Mouse (Mus musculus): ENCODE results near the gene Cux1. TPM values are rescaled to one million over a fixed set of nuclear protein-coding genes. Genes with fewer than 3 reads are reported as not detected.

Gene Cux1
- total RNA-seq, 2 experiments from 2014 or later: 66.0 to 68.2 TPM

GRCm38 (mm10) chr5:136403565-136403961 is 163.7 kb downstream of the Cux1 start:
- intact Hi-C loops (cut with DNase I; ENCODE audit: low total_unique reads): no loop called here
- DNase-seq: peak; percentile 65

- intact Hi-C loops (cut with DNase I; ENCODE audit: low total_unique reads): no loop called here
- peak; percentile 38 for DNase-seq
Observed at GRCm38 (mm10) chr5:136402622-136403564, 164.4 kb downstream of the Cux1 start.

DNA sequence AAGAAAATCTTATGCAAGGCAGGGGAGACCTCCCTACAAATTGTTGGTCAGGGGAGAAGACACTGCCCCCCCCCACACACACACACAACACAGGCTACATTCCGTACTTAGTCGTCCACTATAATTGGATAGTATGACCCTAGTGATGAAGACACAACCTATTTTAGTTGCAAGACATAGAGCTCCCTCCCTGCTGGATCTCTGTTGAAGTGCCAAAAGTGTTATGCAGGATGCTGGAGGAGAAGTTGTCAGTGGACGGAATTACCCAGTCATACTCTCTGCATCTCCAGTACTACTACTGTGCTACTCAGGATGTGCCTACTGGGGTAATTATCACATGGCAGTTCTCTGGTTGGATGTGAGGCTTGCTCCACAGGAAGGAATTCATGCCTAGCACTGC is 168.6 kb downstream of the Cux1 start:
- intact Hi-C loops (cut with DNase I; ENCODE audit: low total_unique reads): no loop called here
- no peak for DNase-seq

- no peak for DNase-seq
- intact Hi-C loops (cut with DNase I; ENCODE audit: low total_unique reads): no loop called here
Observed at GRCm38 (mm10) chr5:136396699-136397098, 170.6 kb downstream of the Cux1 start.

- intact Hi-C loops (cut with DNase I; ENCODE audit: low total_unique reads): no loop called here
- DNase-seq: no peak
Observed at GRCm38 (mm10) chr5:136396256-136396655, 171.0 kb downstream of the Cux1 start.

- intact Hi-C loops (cut with DNase I; ENCODE audit: low total_unique reads): no loop called here
- peak; percentile 12 for DNase-seq
Observed at GRCm38 (mm10) chr5:136395600-136396195, 171.6 kb downstream of the Cux1 start.

DNA sequence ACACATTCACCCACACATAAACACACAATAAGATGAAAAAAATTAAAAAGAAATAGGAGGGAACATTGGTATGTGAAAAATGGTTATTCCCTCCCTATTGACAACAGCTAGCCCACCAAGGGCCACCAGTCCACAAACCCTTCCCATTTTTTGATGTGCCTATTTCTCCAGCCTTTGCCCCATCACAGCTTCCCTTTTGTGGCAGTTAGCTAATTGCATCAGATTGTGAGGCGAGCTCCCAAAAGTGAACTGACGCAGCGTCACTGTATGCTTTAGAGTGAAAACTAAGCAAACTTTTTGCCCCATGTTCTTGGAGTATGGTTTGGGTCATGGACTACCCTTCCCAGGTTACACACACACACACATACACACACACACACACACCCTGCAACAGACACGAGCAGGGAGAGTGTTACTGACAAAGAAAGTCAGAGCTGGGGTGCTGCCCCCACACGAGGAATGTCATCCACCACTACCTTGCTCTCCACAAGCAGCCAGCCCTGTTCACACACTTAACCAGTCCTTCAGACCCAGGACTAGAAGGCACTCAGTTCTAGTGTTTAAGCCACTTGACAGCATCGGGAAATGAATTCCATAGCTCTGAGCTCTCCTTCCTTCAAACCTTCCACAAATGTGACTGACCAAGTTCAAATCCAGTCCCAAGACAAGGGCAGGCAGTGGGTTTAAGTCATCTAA is 172.6 kb downstream of the Cux1 start:
- DNase-seq: no peak
- intact Hi-C loops (cut with DNase I; ENCODE audit: low total_unique reads): no loop called here

GRCm38 (mm10) chr5:136393621-136394020 is 173.7 kb downstream of the Cux1 start:
- DNase-seq: no peak
- intact Hi-C loops (cut with DNase I; ENCODE audit: low total_unique reads): no loop called here

DNA sequence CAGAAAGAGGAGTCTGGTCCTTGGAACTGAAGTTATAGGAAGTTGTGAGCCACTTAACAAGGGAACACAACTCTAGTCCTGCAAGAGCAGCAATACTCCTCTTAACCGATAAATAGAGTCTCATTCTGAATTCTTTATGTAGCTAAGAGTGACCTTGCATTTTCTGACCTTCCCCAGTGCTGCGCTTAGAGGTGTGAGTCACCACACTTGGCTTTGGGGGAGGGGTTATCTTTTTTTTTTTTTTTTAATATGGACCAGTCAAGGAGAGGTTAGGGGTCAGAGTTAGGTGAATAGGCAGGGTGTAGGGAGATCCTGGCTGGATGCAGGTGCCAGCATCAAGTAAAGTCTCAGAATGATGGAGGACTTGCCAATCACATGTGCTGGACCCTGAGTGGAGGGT is 180.5 kb downstream of the Cux1 start:
- intact Hi-C loops (cut with DNase I; ENCODE audit: low total_unique reads): no loop called here
- no peak for DNase-seq

- intact Hi-C loops (cut with DNase I; ENCODE audit: low total_unique reads): no loop called here
- DNase-seq: no peak
Observed at GRCm38 (mm10) chr5:136385161-136385560, 182.1 kb downstream of the Cux1 start.

GRCm38 (mm10) chr5:136382261-136383005 is 184.9 kb downstream of the Cux1 start:
- intact Hi-C loops (cut with DNase I; ENCODE audit: low total_unique reads): no loop called here
- no peak for DNase-seq

DNA sequence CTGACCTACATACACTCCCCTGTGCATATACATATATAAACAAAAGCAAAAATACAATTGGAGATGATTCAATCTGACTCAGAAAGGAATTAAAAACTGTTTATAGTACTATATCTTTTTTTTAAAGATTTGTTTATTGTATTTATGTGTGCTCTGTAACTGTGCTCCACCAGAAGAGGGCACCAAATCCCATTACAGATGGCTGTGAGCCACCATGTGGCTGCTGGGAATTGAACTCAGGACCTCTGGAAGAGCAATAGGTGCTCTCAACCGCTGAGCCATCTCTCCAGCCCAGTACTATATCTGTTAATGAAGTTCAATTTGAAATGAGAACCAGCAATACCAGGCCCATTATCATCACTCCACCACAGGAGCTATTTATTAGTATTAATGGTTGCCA is 187.9 kb downstream of the Cux1 start:
- DNase-seq: no peak
- intact Hi-C loops (cut with DNase I; ENCODE audit: low total_unique reads): no loop called here

- intact Hi-C loops (cut with DNase I; ENCODE audit: low total_unique reads): no loop called here
- no peak for DNase-seq
Observed at GRCm38 (mm10) chr5:136377101-136377500, 190.2 kb downstream of the Cux1 start.

DNA sequence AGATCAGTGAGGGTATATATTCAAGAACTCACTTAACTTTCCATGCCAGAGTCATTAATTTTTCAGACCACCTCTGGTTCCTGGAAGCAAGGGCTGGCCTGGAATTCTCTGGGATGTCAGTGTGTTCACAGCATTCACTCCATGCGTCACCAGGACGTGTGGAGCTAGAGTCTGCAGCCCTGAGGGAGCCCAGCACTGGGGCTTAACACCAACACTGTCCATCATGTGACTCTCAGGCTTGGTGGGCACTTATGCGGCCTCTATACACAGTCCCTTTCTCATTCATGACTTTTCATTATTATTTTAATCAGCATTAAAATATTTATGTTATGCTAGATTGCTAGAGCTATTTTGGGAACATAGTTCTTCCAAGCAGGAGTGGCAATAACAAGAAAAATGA is 191.9 kb downstream of the Cux1 start:
- intact Hi-C loops (cut with DNase I; ENCODE audit: low total_unique reads): no loop called here
- no peak for DNase-seq

DNA sequence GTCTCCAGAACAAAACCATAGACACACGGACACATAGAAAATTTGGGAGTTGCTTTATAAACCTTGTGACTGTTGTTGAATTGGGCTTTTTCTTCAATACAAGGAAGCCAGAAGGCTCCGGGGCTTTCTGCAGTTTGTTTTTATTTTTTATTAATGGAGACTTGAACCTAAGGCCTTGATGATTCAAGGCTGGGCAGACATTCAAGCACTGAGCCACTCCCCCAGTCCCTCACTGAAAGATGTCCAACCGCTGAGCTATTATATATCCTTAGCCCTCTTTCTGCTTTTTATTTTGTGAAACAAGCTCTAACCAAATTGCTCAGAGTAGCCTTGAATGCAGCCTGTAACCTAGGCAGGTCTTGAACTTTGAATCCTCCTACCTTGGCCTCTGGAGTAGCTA is 195.0 kb downstream of the Cux1 start:
- no peak for DNase-seq
- intact Hi-C loops (cut with DNase I; ENCODE audit: low total_unique reads): no loop called here

DNA sequence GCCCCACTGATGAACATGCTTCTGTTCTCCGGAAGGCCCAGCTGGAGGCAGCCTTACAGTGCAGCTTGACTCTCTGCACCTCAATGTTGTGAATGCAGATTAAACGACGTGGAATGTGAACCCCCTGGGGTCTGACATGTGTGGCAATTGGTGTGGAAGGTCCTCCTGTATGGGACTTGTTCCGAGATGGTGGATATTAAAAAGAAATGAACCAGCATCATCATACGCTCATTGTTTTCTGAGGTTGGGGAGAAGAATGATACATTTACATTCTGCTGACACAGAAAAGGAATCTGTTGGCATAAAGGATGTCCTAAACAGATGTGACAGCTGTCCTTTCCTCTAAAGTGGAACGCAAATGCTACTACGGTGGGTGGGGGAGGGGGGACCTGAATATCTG is 203.9 kb downstream of the Cux1 start:
- intact Hi-C loops (cut with DNase I; ENCODE audit: low total_unique reads): no loop called here
- DNase-seq: no peak

GRCm38 (mm10) chr5:136362473-136363230 is 204.6 kb downstream of the Cux1 start:
- intact Hi-C loops (cut with DNase I; ENCODE audit: low total_unique reads): no loop called here
- DNase-seq: no peak

DNA sequence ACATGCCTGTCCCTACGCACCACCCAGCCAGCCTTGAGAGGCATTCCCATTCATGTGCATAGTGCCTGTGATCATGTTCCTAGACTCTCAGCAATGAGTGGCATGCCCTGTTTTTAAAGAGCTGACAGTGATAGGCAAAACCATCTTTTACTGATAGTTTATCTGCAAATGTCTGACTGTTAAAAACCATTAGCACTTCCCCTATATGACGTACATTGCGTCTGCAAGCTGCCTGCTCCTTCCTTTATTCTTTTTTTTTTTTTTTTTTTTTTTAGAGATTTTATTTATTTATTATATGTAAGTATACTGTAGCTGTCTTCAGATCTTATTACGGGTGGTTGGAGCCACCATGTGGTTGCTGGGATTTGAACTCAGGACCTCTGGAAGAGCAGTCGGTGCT is 205.3 kb downstream of the Cux1 start:
- DNase-seq: no peak
- intact Hi-C loops (cut with DNase I; ENCODE audit: low total_unique reads): no loop called here

GRCm38 (mm10) chr5:136357227-136357626 is 210.1 kb downstream of the Cux1 start:
- no peak for DNase-seq
- intact Hi-C loops (cut with DNase I; ENCODE audit: low total_unique reads): no loop called here
